Mouse (Mus musculus): Measurements from ENCODE around the gene Calu. TPM values are rescaled to one million over a fixed set of nuclear protein-coding genes. Genes with fewer than 3 reads are reported as not detected.

The Calu gene
- 59.0 TPM for polyA plus RNA-seq (2014; fragmentation: Illumina TruSeq; extraction: RNeasy Lipid Tissue Mini Kit (QIAGEN cat#74804); ENCODE audit: low read depth, low replicate concordance)

GRCm38 (mm10) chr6:29347665-29348370 lies at the start of gene Calu:
Gene Calu, plus strand, starts transcription at chr6:29348069.

DNA sequence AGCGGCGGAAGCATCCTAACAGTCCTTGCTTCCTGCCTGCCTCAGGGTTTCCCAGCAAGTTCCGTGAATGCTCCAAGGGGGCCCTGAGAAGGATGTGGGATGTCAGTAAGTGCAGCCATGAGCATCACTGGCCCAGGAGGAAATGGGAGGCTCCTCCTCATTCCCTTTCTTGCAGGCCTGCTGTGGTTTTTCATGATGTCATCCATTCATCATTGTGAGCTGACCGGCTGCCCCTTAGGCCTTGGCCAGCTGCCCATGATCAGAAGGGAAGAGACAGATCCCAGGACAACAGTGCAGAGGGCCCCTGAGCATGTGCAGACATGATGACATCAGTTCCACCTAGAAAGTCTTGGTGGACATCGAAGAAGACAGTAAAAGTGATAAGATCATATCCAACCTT lies 29.0 kb upstream of the Calu start, which contains the start of gene Fam71f1:
Gene Fam71f1 (plus strand): TSS at position 262 of the 400 bp plus-strand sequence.

GRCm38 (mm10) chr6:29388052-29388518 lies 40.2 kb downstream of the Calu start, which contains the start of gene Opn1sw:
Gene Opn1sw, minus strand, starts transcription at chr6:29388468.

DNA sequence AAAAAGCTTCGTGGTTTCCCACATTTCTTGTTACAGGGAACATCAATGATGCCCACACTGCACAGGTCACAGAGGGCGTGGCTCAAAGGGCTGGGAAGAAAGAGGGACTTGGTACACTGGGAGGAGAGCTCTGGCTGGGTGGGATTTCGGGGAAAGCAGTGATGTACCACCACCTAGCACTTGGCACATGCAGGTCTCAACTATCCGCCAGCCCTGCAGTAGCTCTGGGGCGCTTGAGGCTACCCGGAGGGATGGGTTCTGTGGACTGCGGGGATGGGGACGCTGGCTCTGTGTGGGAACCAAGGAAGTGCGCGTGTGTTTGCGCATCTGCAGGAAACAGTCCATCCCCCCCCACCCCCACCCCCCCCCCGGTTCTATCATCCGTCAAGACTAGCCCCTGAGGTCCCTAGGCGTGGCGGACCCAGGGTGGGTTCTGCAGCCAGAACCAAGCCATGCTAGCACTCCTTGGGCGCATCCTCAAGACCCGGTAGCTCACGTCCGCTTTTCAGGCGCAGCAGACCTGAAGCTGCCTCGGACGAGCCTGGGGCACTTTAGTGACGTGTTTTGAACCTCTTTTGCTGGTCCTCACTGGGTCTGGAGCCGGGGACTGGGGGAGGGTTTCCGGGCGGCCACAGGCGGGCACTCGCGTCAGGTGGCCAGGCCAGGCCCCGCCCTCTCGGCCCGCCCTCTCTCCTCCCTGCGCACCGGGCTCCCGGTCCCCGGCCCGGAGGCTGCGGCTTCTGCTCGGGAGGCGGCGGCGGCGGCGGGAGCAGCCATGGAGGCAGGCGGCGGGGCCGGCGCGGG lies 48.2 kb downstream of the Calu start, which contains the start of gene Ccdc136:
Gene Ccdc136 (plus strand): TSS at position 400 of the 804 bp plus-strand sequence.

Other genes starting within 250 kb of the Calu start
- gene Rbm28, start 183.1 kb upstream of the Calu start, polyA plus RNA-seq (2014; fragmentation: Illumina TruSeq; extraction: RNeasy Lipid Tissue Mini Kit (QIAGEN cat#74804); ENCODE audit: low read depth, low replicate concordance): 162 TPM
- gene Prrt4, start 168.5 kb upstream of the Calu start, polyA plus RNA-seq (2014; fragmentation: Illumina TruSeq; extraction: RNeasy Lipid Tissue Mini Kit (QIAGEN cat#74804); ENCODE audit: low read depth, low replicate concordance): not detected
- 0.84 TPM for gene Impdh1, start 131.7 kb upstream of the Calu start, polyA plus RNA-seq (2014; fragmentation: Illumina TruSeq; extraction: RNeasy Lipid Tissue Mini Kit (QIAGEN cat#74804); ENCODE audit: low read depth, low replicate concordance)
- 20.7 TPM for gene Hilpda, start 75.6 kb upstream of the Calu start, polyA plus RNA-seq (2014; fragmentation: Illumina TruSeq; extraction: RNeasy Lipid Tissue Mini Kit (QIAGEN cat#74804); ENCODE audit: low read depth, low replicate concordance)
- gene Fam71f2, start 68.5 kb upstream of the Calu start, polyA plus RNA-seq (2014; fragmentation: Illumina TruSeq; extraction: RNeasy Lipid Tissue Mini Kit (QIAGEN cat#74804); ENCODE audit: low read depth, low replicate concordance): 194 TPM
- 113 TPM for gene Fam71f1, start 28.9 kb upstream of the Calu start, polyA plus RNA-seq (2014; fragmentation: Illumina TruSeq; extraction: RNeasy Lipid Tissue Mini Kit (QIAGEN cat#74804); ENCODE audit: low read depth, low replicate concordance)
- gene Opn1sw, start 40.4 kb downstream of the Calu start, polyA plus RNA-seq (2014; fragmentation: Illumina TruSeq; extraction: RNeasy Lipid Tissue Mini Kit (QIAGEN cat#74804); ENCODE audit: low read depth, low replicate concordance): not detected
- 542 TPM for gene Ccdc136, start 48.2 kb downstream of the Calu start, polyA plus RNA-seq (2014; fragmentation: Illumina TruSeq; extraction: RNeasy Lipid Tissue Mini Kit (QIAGEN cat#74804); ENCODE audit: low read depth, low replicate concordance)
- gene Flnc, start 85.2 kb downstream of the Calu start, polyA plus RNA-seq (2014; fragmentation: Illumina TruSeq; extraction: RNeasy Lipid Tissue Mini Kit (QIAGEN cat#74804); ENCODE audit: low read depth, low replicate concordance): 0.04 TPM
- gene Atp6v1f, start 119.6 kb downstream of the Calu start, polyA plus RNA-seq (2014; fragmentation: Illumina TruSeq; extraction: RNeasy Lipid Tissue Mini Kit (QIAGEN cat#74804); ENCODE audit: low read depth, low replicate concordance): 47.0 TPM
- 1.3 TPM for gene Atp6v1fnb, start 123.4 kb downstream of the Calu start, polyA plus RNA-seq (2014; fragmentation: Illumina TruSeq; extraction: RNeasy Lipid Tissue Mini Kit (QIAGEN cat#74804); ENCODE audit: low read depth, low replicate concordance)
- not detected for gene Kcp, start 159.9 kb downstream of the Calu start, polyA plus RNA-seq (2014; fragmentation: Illumina TruSeq; extraction: RNeasy Lipid Tissue Mini Kit (QIAGEN cat#74804); ENCODE audit: low read depth, low replicate concordance)
- 0.18 TPM for gene Irf5, start 178.6 kb downstream of the Calu start, polyA plus RNA-seq (2014; fragmentation: Illumina TruSeq; extraction: RNeasy Lipid Tissue Mini Kit (QIAGEN cat#74804); ENCODE audit: low read depth, low replicate concordance)

All from testis, adult 10 weeks (tissue).